Mouse (Mus musculus): ENCODE data around the gene Tmem209.

Gene Tmem209

DNA sequence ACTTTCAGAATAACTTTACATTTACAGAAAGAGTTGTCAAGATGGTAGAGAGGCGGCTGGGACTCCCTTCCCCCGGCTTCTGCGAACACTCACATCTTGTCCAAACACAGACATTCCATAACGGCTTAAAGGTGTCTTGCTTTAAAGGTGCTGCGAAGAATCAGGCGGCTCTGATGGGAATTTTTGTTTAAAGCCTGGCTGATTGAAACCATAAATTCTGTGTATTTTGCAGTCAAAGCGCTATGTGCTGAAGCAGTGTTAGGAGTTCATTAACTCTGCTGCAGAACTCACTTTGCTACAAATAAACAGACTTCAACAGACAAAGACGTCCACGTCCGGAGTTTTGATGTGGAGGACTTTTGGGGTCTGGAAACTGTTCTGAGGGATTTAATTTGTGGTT is 28.7 kb upstream of the Tmem209 start:
- CTCF ChIA-PET, result interaction anchor here (0.7 kb wide), 1 partner anchor 410 kb away, joined by 6 read pairs; no protein-coding TSS in a partner anchor

DNA sequence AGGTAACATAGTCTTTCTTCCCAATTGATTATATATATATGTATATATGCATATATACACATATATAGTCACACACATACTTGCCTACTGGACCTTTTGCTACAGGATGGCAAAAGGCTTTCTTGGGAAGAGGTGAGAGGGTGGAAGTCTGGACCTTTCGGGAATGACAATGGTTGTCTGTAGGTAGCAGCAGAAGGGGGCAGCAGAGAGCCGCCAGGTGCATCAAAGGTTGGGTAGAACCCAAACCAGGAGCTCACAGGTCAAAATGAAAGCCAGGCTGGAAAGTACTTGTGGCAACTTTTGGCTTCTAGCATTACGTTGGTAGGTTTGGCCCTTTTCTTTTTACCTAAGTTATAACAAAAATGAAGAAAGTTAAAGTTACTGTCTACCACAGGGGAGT is 25.8 kb upstream of the Tmem209 start:
- CTCF ChIA-PET, result no interaction called here

GRCm38 (mm10) chr6:30528800-30529199 is 19.2 kb upstream of the Tmem209 start:
- CTCF ChIA-PET, result no interaction called here

DNA sequence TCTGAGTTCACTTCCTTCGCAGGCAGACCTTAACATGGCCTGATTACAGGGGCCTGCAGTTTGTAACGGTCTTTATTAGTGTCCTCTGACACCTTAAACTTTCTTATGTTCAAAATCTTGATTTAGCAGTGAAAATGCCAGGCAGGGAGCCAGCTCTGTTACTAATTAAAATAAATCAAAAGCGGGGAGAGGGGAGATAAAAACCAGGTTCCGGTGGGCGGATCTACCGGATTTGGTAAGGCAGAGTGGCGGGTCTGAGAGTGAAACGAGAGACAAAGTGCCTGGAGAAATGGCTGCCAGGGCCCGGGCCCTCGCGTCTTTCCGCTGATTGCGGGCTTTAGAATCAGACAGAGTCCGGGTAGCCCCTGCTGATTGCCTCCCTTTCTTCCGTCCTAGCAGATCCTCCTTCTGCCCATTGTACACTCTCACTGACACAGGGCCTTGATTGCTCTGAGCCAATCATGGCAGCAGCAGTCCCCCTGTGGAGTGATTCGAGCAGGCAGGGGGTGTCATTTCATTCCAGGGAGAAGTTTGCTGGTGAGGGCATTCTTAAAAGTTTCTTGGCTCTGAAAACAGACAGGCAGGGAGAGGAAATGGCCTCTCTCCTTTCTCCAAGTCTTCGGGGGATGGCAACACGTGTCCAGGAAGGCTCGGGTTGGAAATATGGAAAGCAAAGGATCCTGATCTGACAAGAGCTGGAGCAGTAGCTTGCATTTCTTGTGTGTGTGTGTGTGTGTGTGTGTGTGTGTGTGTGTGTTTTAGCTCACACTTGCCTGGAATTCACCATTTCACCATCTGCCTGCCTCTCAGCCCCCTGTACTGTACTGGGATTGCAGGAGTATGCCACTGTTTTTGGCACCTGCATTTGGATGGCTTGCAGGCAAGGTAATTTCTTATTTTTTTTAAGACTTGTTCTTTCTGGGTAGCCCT is 17.3 kb upstream of the Tmem209 start:
- CTCF ChIA-PET, result no interaction called here

DNA sequence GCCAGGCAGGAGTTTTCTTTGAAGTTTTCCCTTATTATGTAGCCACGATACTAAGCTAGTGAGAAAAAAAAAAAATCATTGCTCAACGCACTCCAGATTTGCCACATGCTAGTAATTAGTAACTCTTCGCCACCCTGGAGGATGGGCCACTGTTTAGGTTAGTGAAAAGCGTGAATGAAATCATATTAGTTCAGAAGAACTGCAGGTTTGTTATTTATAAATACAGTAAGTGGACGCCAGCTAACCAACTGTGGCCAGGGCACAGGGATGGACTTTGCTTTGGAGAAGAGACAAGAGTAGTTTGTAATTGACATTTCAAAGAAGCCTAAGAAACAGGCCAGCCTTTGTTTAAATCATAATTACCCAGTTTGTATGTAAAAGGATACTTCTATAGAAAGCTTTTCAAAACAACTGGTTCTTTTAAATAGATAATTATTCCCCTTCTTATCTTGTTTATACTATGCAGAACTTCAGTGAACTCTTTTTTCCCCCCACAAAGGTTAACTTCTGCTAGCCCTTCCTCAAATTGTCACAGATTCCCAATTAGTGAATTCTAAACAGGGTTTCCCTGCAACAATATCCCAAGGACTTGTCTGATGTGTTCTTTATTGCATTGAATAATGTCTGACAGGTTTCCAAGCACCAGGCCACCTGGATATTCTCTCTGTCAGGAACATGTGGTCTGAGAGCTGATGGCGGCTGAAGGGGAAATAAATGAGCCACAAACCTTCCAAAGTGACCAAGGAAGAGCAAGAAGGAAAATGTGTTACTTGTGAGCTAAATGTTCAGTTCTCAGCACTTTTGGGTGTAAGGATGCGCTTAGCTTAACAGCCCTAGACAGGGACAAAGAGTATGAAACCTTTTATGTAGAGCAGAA is 16.1 kb upstream of the Tmem209 start:
- CTCF ChIA-PET, result no interaction called here

DNA sequence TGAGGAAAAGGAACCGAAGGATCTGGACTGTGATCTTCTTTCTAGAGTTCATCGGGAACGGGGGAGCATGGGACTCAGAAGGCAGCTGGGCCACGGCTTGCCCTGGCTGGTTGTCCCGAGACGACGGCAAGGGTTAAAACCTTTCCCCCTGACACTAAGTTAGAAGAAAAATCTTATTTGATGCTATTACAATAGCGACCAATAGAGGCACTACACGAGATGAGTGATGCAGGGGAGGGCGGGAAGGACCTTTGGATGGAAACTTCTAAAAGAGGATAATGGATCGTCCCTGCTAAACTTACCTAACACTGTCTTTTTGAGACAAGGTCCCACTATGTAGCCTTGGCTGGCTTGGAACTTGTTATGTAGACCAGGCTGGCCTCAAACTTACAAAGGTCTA is 10.8 kb upstream of the Tmem209 start:
- CTCF ChIA-PET, result no interaction called here

DNA sequence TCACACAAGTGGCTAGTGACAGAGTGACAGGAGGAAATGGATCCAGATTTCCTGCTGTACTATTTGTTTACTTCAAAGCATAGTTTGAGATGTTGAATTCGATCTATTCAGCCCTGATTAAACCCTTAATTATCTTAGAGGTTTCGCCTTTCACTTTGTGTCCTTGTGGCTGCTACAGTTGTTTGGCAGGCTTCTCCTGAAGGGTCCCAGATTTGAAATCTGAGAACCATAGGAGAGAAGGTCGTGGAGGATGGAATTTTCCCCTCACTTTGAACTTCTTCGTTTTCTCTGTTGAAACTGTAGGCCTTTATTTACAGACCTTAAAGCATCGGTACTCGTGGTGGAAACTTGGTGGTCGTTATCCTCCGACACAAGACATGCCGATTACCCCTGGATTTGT is 4.7 kb upstream of the Tmem209 start:
- CTCF ChIA-PET, result no interaction called here

DNA sequence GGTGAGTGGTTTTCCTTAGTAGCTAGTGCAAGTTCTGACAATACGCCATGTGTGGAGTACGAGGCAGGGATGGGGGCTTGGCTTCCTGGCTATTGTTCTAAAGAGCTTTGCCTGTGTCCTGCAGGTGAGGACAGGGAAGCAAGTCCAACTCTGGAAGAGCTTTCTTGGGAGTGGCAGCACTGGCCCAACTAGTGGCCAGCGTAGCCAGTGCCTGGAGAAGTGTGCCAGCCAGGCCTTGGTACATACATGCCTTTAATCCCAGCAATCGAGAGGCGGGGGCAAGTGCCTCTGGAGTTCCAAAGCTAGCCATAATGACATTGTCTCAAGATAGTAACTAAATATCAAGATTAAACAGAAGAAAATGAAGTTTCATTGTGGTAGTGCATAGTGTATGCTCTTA is 708 bp upstream of the Tmem209 start:
- CTCF ChIA-PET, result interaction anchor here (0.6 kb wide), 1 partner anchor 642 kb away, joined by 4 read pairs; no protein-coding TSS in a partner anchor

- CTCF ChIA-PET, result no interaction called here
Observed at GRCm38 (mm10) chr6:30508824-30509223, 759 bp downstream of the Tmem209 start.

GRCm38 (mm10) chr6:30499049-30499448 is 10.5 kb downstream of the Tmem209 start:
- CTCF ChIA-PET, result interaction anchor here (0.6 kb wide), 1 partner anchor 483 kb away, joined by 3 read pairs; no protein-coding TSS in a partner anchor

DNA sequence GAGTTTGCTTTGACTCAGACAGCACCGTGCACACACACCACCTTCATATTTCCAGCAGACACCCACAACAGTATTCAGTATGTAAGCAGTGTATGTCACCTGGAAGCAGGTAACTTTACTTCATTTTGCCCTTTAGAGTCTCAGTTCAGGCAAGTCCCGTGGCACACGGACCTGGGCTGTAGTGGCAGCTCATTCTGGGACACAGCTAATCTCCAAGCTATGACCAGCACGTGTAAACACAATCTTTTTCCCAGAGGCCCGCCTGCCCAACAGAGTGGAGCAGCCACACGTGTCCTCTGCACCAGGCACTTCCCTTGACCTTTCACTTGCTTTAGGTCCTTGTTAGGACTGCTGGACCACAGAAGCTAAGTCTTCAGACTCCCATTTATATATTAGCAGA is 23.1 kb downstream of the Tmem209 start:
- CTCF ChIA-PET, result no interaction called here

DNA sequence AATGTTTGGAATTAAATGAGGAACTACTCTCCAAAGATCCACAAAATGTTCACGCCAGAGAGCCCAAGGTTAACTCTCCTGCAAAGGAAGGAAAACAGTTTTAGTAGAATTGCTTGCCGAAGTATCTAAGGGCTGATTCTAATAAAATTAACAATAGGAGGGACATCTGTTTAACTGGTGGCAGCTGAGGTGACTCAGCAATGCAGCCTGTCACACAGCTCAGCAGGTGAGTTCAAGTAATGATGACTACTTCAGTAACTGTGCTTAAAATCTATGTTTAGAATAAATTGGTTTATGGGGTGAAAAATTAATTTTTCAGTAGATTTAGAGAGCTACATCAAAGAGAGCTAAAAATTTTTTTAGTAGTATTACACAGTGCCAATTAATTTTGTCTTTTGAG is 26.7 kb downstream of the Tmem209 start:
- CTCF ChIA-PET, result no interaction called here

GRCm38 (mm10) chr6:30479418-30479817 is 30.2 kb downstream of the Tmem209 start:
- CTCF ChIA-PET, result no interaction called here

- CTCF ChIA-PET, result no interaction called here
Observed at GRCm38 (mm10) chr6:30477784-30478183, 31.8 kb downstream of the Tmem209 start.

GRCm38 (mm10) chr6:30477210-30477714 is 32.3 kb downstream of the Tmem209 start:
- CTCF ChIA-PET, result no interaction called here

- CTCF ChIA-PET, result no interaction called here
Observed at GRCm38 (mm10) chr6:30476025-30476765, 33.4 kb downstream of the Tmem209 start.

DNA sequence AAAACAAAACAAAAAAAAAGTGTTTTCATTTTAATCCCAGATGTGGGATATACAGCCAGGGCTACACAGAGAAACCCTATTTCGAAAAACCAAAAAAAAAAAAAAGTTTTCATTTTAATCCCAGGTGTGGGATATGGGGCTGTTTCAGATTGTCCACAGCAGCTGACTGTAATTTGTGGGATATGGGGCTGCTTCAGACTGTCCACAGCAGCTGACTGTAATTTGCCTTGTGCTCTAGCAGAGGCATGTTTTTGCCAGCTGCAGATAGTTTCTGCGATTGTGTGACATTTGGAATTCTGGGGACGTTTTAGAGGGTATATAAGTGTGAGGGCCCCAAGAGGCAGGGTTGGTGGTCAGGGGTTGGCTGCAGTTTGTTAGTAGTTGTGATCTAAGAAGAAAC is 37.9 kb downstream of the Tmem209 start:
- CTCF ChIA-PET, result no interaction called here

DNA sequence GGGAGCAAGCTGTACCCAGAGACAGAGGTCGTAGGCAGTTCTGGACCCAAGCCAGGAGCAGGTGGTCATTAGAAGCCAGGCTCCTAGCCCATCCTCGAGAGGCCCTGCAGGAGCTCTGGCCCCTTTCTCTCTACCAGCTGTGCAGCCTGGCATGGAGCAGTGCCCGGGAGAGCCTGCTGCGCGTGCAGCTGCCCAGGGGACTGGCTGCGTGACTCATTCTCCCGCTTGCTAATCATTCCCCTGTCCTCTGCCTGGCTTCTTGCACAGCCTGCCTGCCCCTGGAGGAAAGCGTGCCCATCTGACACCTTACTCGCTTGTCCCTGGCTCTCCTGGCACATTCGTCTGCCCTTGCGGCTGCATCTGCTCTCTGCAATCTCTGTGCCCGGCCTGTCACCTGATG is 40.2 kb downstream of the Tmem209 start:
- CTCF ChIA-PET, result interaction anchor here (0.7 kb wide), 1 partner anchor 16 kb away, joined by 3 read pairs; no protein-coding TSS in a partner anchor

DNA sequence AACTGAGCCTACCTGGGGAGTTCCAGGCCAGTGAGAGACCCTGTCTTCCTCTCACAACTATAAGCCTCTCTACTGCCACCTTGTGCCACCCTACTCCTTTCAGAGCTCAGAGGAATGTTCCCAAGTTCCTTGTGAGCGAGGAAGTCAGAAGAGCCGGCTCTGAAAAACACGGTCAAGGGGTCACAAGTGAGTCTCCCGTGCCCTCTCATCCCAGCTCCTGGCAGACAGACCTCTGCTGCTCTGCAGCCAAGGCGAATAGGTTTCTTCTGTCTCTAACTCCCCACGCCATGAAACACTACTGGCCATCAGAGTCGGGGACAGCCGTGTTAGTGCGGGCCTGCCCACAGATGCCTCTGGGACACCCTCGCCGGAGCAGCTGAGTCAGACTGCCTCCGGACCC is 40.9 kb downstream of the Tmem209 start:
- CTCF ChIA-PET, result interaction anchor here (0.7 kb wide), 1 partner anchor 15 kb away, joined by 3 read pairs; no protein-coding TSS in a partner anchor

DNA sequence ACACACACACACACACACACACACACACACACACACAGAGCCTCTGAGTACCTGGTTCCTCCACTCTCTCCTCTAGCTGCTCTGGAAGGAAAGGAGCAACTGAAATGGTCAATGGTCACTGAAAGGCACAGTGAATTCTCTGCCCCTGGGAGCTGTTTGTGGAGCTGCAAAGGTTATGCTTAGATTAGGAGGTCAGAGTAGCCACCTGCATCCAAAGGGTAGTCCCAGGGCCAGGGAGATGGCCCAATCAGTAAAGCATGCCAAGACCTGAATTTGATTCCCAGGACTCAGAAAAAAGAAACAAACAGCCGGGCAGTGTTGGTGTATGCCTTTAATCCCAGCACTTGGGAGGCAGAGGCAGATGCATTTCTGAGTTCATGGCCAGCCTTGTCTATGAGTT is 41.5 kb downstream of the Tmem209 start:
- CTCF ChIA-PET, result no interaction called here

GRCm38 (mm10) chr6:30465586-30465985 is 44.0 kb downstream of the Tmem209 start:
- CTCF ChIA-PET, result no interaction called here

GRCm38 (mm10) chr6:30462822-30463221 is 46.8 kb downstream of the Tmem209 start:
- CTCF ChIA-PET, result no interaction called here
